Mouse (Mus musculus): ENCODE data around the gene Eif1.
"Not testable (repeated sequence)": the region's sequence is repeated elsewhere in the genome, so short reads cannot be mapped to it uniquely, and the experiment has no call there.

GRCm38 (mm10) chr11:100321479-100322305 lies 2.0 kb downstream of the Eif1 start:
- not testable (repeated sequence) for TF ChIP-seq CTCF (IDR thresholded peaks at IDR 0.05; ENCODE audit: insufficient read depth, low read length)
- TF ChIP-seq POLR2A (IDR thresholded peaks at IDR 0.05; ENCODE audit: borderline replicate concordance, extremely low read depth, low read depth, low read length): peak; percentile 28; the same call in 1 of the 2 replicates

Data from lung, adult 2 months (tissue).